Mouse (Mus musculus) spleen, postnatal 36 days (tissue): Measurements from ENCODE around the gene Nanp.

Experiments used
- DNase-seq, 2 experiments: peaks; one replicate each; pipeline ENCODE4 v3.0.0; 2022; ENCODE audit warnings: low spot score in 2 of 2, mixed read lengths in 1 of 2

The Nanp gene

DNA sequence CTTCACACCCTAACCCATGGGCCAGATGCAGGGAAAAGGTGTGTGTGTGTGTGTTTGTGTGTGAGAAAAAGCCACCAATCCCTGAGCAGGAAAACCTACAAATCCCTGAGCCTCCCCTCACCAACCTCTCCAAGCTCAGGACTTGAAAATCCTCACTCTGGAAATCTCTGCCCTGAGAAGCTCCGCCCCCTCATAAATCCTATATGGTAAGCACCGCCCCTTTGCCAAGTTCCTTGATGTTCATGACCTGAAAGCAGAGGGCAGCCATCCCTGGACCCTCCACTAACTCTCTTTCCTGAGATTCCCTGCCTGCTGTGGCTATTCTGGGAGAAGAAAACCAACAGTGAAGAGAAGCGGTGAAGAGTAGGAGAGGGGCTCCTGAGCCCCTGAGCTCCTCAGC lies 40.2 kb downstream of the Nanp start:
- no peak for DNase-seq

- DNase-seq: no peak
These were observed 41.6 kb downstream of the Nanp start for GRCm38 (mm10) chr2:150997618-150998017.

- no peak for DNase-seq
These were observed 43.9 kb downstream of the Nanp start for GRCm38 (mm10) chr2:150995324-150995723.

DNA sequence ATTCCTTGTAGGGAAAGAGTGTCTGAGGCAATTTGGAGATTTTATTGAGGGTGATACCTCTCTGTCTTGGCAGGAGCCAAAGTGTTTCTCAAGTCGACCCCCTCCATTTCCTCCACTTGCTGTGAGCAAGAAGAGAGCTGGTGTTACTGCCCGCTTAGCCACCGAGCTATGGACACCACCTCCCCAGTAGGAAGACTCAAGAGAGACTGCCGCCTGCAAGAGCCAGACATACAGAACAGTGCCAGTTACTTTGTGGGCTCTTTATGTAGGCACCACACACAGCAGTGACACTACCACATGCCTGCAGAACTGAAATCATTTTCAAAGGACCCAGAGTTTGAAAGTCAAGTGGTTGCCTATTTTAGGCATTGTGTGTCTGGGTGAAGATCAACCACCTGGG lies 48.1 kb downstream of the Nanp start:
- DNase-seq: no peak

DNA sequence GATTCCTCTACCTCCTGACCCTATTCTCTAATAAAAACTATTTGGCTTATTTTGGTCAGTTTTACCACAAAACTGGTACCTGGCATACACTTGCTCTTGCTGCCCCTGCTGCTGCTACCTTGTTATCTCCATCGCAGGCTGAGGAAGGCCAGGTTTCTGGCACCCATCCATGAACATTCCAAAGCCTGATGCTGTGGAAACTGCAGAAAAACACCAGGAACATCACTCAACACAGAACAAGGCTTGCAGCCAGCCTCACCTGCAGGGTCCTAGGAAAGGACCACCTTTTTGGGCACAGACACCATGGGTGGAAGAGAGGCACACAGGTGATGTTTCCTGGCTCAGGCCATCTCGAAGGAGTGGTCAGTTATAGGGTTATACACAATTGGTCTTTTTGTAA lies 48.7 kb downstream of the Nanp start:
- no peak for DNase-seq

GRCm38 (mm10) chr2:150985359-150985758 lies 53.8 kb downstream of the Nanp start:
- DNase-seq: no peak

- DNase-seq: no peak
These were observed 57.1 kb downstream of the Nanp start for GRCm38 (mm10) chr2:150982051-150982450.

DNA sequence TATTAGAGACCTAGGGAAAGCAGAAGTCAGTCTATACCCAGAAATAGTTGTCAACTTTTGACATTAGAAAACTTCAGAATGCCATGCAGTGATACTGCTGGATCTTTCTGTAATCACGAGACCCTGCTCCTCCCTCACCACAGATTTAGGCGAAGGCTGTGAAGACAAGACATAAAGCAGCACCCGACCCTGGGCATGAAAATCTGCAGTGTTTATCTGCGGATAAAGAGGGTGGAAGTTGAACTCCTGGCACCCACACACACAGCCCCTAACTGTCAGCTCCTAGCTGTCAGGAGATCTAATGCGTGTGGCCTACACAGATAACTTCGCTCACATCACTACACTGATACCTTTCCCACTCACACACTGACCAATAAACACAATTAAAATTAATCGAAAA lies 57.7 kb downstream of the Nanp start:
- DNase-seq: no peak

GRCm38 (mm10) chr2:150979861-150980620 lies 59.2 kb downstream of the Nanp start:
- no peak for DNase-seq
